Mouse (Mus musculus): ENCODE data around the gene Tbc1d15. TPM values are rescaled to one million over a fixed set of nuclear protein-coding genes. Genes with fewer than 3 reads are reported as not detected.

Tbc1d15 gene
- total and polyA plus RNA-seq, 3 experiments = 9.4 to 46.4 TPM; not detected in 1

- H3K36me3 ChIP-seq (ENCODE audit: control insufficient read depth in 1 of 2, insufficient read depth in 2 of 2, low read length in 2 of 2) = no peaks in the 10 kb centered on the region
- H3K27ac ChIP-seq (ENCODE audit: control insufficient read depth, low read depth, low read length) = no peak overlapping the region
- H3K9ac ChIP-seq (ENCODE audit: control insufficient read depth, low read depth, low read length, poor library complexity, severe bottlenecking) = no peak overlapping the region
- TF ChIP-seq MXI1 (IDR thresholded peaks at IDR 0.05; ENCODE audit: low read depth, low read length) = no peak
- no peak for TF ChIP-seq CHD1 (IDR thresholded peaks at IDR 0.05; ENCODE audit: low read depth, low read length)
- TF ChIP-seq MAFK (IDR thresholded peaks at IDR 0.05; ENCODE audit: borderline replicate concordance, low read depth, low read length) = no peak
- no peak for TF ChIP-seq MAX (IDR thresholded peaks at IDR 0.05; ENCODE audit: low read length)
- no peak for TF ChIP-seq MEF2A (IDR thresholded peaks at IDR 0.05; ENCODE audit: extremely low read depth, insufficient replicate concordance, low read depth, low read length, poor library complexity, severe bottlenecking)
- no peak for TF ChIP-seq USF2 (IDR thresholded peaks at IDR 0.05; ENCODE audit: borderline replicate concordance in 1 of 2, insufficient read depth in 1 of 2, low read depth in 1 of 2, low read length in 2 of 2)
- TF ChIP-seq POLR2AphosphoS2 (IDR thresholded peaks at IDR 0.05; ENCODE audit: low read length) = no peak
- TF ChIP-seq RAD21 (IDR thresholded peaks at IDR 0.05; ENCODE audit: low read depth, low read length) = no peak
- TF ChIP-seq MAZ (IDR thresholded peaks at IDR 0.05; ENCODE audit: low read depth, low read length) = no peak
- TF ChIP-seq MYC (IDR thresholded peaks at IDR 0.05; ENCODE audit: low read depth, low read length) = no peak
- no peak for TF ChIP-seq NRF1 (IDR thresholded peaks at IDR 0.05; ENCODE audit: insufficient read depth, low read depth, low read length, poor library complexity, severe bottlenecking)
- TF ChIP-seq ZMIZ1 (IDR thresholded peaks at IDR 0.05; ENCODE audit: low read depth, low read length) = no peak
- TF ChIP-seq POLR2A (IDR thresholded peaks at IDR 0.05; ENCODE audit: control insufficient read depth in 1 of 2, insufficient read depth in 1 of 2, low read depth in 1 of 2, low read length in 2 of 2, poor library complexity in 1 of 2) = no peak
- no peak for TF ChIP-seq UBTF (IDR thresholded peaks at IDR 0.05; ENCODE audit: borderline replicate concordance, insufficient read depth, low read depth, low read length)
- TF ChIP-seq HCFC1 (IDR thresholded peaks at IDR 0.05; ENCODE audit: low read depth, low read length) = no peak
- TF ChIP-seq ZKSCAN1 (IDR thresholded peaks at IDR 0.05; ENCODE audit: low read depth, low read length) = no peak
- TF ChIP-seq JUND (IDR thresholded peaks at IDR 0.05; ENCODE audit: low read depth, low read length) = no peak
- no peak for TF ChIP-seq MYB (IDR thresholded peaks at IDR 0.05; ENCODE audit: low read depth, low read length)
- no peak for TF ChIP-seq E2F4 (IDR thresholded peaks at IDR 0.05; ENCODE audit: borderline replicate concordance, low read depth, low read length)
- no peak for TF ChIP-seq ZNF384 (IDR thresholded peaks at IDR 0.05; ENCODE audit: low read depth, low read length)
- no peaks in the 10 kb centered on the region for H3K9me3 ChIP-seq (replicated peaks; ENCODE audit: insufficient read depth, low read length)
- H3K27me3 ChIP-seq (ENCODE audit: control insufficient read depth in 1 of 2, insufficient read depth in 2 of 2, low read length in 2 of 2) = no peaks in the 10 kb centered on the region
- DNase-seq (ENCODE audit: low read depth, low spot score) = no peak
- H3K4me3 ChIP-seq (ENCODE audit: control insufficient read depth in 1 of 2, insufficient read depth in 1 of 2, low read depth in 2 of 2, low read length in 2 of 2) = no peak overlapping the region
- no peaks in the 10 kb centered on the region for H3K79me2 ChIP-seq (ENCODE audit: control insufficient read depth, insufficient read depth, low read length, poor library complexity)
- no peaks in the 10 kb centered on the region for H3K4me1 ChIP-seq (ENCODE audit: control insufficient read depth in 1 of 2, insufficient read depth in 2 of 2, low read length in 2 of 2)
Measured at GRCm38 (mm10) chr10:115284170-115284569, 32.9 kb upstream of the Tbc1d15 start.

GRCm38 (mm10) chr10:115281381-115281780 lies 30.1 kb upstream of the Tbc1d15 start:
- no peak overlapping the region for H3K27ac ChIP-seq (ENCODE audit: control insufficient read depth, low read depth, low read length)
- H3K9ac ChIP-seq (ENCODE audit: control insufficient read depth, low read depth, low read length, poor library complexity, severe bottlenecking) = no peak overlapping the region
- no peak for TF ChIP-seq ZMIZ1 (IDR thresholded peaks at IDR 0.05; ENCODE audit: low read depth, low read length)
- no peak for TF ChIP-seq ETS1 (IDR thresholded peaks at IDR 0.05; ENCODE audit: low read depth, low read length)
- no peak for TF ChIP-seq MYC (IDR thresholded peaks at IDR 0.05; ENCODE audit: low read depth, low read length)
- no peak for TF ChIP-seq ZKSCAN1 (IDR thresholded peaks at IDR 0.05; ENCODE audit: low read depth, low read length)
- no peak for TF ChIP-seq GABPA (IDR thresholded peaks at IDR 0.05; ENCODE audit: low read depth, low read length)
- TF ChIP-seq TBP (IDR thresholded peaks at IDR 0.05; ENCODE audit: low read depth, low read length) = no peak
- no peak for TF ChIP-seq MEF2A (IDR thresholded peaks at IDR 0.05; ENCODE audit: extremely low read depth, insufficient replicate concordance, low read depth, low read length, poor library complexity, severe bottlenecking)
- TF ChIP-seq MXI1 (IDR thresholded peaks at IDR 0.05; ENCODE audit: low read depth, low read length) = no peak
- no peak for TF ChIP-seq TAL1 (IDR thresholded peaks at IDR 0.05; ENCODE audit: low read length)
- TF ChIP-seq USF1 (IDR thresholded peaks at IDR 0.05; ENCODE audit: low read depth, low read length) = no peak
- no peak for TF ChIP-seq UBTF (IDR thresholded peaks at IDR 0.05; ENCODE audit: borderline replicate concordance, insufficient read depth, low read depth, low read length)
- no peak for TF ChIP-seq SIN3A (IDR thresholded peaks at IDR 0.05; ENCODE audit: low read length)
- DNase-seq (ENCODE audit: low read depth, low spot score) = no peak
- H3K27me3 ChIP-seq (ENCODE audit: control insufficient read depth in 1 of 2, insufficient read depth in 2 of 2, low read length in 2 of 2) = peaks cover 0 to 4% of the 10 kb centered on the region in 2 experiments; a peak in 1 of 4 replicates
- H3K36me3 ChIP-seq (ENCODE audit: control insufficient read depth in 1 of 2, insufficient read depth in 2 of 2, low read length in 2 of 2) = no peaks in the 10 kb centered on the region
- H3K79me2 ChIP-seq (ENCODE audit: control insufficient read depth, insufficient read depth, low read length, poor library complexity) = no peaks in the 10 kb centered on the region
- no peaks in the 10 kb centered on the region for H3K9me3 ChIP-seq (replicated peaks; ENCODE audit: insufficient read depth, low read length)
- H3K4me1 ChIP-seq (ENCODE audit: control insufficient read depth in 1 of 2, insufficient read depth in 2 of 2, low read length in 2 of 2) = no peaks in the 10 kb centered on the region
- H3K4me3 ChIP-seq (ENCODE audit: control insufficient read depth in 1 of 2, insufficient read depth in 1 of 2, low read depth in 2 of 2, low read length in 2 of 2) = no peak overlapping the region

All from MEL (cell line).